Mouse (Mus musculus): ENCODE data around the gene Rabep2.

Gene Rabep2

DNA sequence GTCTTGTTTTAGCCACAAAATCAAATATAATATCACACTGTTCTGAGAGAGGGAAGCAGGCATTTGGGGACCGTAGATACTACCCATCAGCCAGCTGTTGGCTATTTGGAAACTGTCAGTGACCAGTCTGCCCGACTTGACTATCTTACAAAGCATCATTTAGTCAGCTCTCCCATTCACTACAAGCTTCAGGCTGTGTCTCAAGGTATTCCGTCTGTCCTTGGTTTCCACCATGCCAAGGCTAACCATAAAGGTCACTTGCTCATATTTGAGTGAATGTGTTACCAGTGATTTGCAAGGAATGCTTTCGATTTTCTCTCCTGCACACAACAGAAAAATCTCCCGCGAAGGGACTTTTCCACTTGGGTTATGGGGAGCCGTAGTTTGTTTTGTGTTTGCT, 6.2 kb downstream of the Rabep2 start:
- no peak for DNase-seq (ENCODE audit: low read depth)

DNA sequence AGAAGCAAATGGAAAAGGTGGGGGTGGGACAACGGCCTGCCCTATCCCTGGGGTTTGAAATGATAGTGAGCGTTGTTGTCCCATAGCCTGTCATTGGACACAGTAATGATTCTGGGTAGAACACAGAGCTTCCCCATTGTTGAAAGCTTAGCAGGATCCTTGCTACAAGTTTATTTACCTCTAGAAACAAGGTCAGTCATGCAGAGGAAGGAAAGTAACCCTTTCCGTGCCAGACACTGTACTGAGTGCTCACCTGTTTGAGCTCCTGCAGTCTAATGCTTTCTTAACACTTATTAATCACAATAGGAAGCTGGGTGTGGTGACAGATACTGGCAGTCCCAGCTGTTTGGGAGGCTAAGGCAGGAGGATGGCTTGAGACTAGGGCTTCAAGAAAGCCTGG, 7.2 kb downstream of the Rabep2 start:
- DNase-seq (ENCODE audit: low read depth), result no peak

DNA sequence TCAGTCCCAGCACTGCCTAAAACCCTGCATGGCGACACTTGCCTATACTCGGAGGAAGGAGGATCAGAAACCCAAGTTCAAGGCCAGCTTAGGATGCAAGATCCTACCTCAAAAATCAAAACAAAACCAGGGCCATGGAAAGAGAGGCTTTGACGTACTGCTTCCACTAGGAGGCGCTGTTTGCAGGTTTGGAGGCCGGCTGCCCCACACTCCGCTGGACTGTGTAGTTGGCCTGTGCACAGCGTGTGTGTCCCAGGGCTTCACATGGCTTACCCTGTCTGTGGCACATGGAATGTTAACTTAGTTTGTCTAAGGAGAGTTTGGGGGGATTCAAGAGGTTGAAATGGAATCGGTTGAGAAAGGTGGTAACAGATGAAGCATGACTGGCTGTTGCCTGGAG, 8.3 kb downstream of the Rabep2 start:
- DNase-seq (ENCODE audit: low read depth), result peak; percentile 20

DNA sequence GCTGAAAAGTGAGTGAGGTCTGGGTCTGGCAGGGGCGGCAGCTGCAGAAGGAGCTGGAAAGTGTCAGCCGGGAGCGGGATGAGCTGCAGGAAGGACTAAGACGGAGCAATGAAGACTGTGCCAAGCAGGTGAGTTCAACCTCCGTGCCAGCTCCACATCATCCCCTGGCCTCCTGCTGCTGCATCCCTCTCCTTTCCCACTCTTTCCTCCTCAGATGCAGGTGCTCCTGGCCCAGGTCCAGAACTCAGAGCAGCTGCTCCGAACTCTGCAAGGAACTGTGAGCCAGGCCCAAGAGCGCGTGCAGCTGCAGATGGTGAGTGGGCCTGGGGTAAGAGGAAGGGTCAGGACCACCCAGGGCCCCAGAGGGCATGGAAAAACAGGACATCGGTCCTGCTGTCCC, 11.6 kb downstream of the Rabep2 start:
- DNase-seq (ENCODE audit: low read depth), result no peak

DNA sequence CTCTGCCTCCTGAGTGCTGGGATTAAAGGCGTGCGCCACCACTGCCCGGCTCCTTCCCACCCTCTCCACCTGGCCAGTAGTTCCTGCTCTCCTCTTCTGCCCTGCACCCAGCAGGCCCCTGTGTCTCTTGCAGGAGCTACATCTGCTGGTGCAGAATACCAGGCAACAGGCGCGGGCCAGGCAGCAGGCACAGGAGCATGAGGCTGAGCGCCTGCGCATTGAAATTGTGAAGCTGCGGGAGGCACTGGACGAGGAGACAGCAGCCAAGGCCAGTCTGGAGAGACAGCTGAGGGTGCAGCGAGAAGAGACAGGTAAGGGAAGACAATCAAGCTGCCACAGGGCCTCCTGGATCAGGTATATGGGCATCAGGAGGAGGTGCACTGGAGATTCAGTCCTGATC, 15.4 kb downstream of the Rabep2 start:
- no peak for DNase-seq (ENCODE audit: low read depth)

DNA sequence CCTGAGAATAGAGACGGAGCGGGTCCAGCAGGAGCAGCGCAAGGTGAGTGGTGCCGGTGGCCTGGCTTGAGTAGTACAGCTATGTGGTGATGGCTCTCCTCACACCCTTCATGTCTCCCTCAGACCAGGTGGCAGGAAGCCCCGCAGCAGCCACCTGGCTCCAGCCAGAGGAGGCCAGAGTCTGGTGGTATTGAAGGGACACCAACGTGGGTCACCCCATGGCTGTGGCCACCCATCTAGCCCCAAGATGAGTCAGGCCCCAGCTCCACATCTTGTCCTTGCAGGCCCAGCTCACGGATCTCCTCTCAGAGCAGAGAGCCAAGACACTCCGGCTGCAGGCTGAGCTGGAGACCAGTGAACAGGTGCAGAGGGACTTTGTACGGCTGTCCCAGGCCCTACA, 16.0 kb downstream of the Rabep2 start:
- no peak for DNase-seq (ENCODE audit: low read depth)

DNA sequence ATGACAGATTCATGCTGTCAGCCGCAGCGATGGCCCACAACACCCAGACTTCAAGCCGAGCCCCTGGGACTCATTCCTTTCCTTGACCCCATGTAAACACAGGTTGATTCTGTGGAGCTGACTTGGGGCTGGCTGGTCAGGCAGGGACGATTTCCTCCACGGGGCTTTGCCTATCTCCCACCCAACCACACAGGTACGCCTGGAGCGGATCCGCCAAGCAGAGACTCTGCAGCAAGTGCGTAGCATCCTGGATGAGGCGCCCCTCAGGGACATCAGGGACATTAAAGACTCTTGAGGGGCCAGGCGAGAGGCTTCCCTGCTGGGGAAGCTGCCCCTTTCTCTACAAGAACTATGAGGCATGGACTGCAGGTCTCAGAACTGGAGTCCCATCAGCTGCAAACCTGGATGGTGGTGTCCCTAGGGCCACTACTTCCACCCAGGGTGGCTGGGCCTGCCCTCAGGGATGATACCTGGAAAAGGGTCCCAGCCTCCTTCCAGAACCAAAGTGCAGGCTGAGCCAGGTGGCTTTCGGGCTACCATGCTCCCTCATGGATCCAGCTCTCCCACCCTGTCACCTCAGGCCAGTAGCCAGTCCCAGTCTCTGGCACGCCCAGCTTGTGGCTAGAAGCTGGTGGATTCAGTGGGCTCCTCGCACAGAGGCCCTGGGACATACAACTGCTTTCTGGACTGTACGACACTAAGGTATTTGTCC, 16.7 kb downstream of the Rabep2 start:
- no peak for DNase-seq (ENCODE audit: low read depth)

DNA sequence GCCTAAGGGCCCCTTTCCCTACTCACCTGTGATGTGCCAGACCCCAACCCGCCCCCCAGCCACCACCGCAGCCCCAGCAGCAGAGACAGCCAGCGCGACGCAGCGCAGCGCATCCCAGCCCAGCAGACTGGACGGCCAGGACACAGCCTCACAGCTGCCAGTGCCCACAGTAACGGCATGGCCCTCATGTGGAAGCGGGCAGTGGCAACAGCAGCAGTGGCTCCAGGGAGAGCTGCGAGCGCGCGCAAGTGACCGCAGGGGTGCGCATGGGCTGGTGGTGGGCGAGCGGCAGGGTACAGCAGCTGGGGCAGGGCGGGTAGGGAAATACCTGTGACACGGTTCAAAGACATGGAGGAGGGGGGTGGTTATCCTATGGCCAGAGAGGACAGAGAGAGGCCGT, 17.7 kb downstream of the Rabep2 start:
- no peak for DNase-seq (ENCODE audit: low read depth)

DNA sequence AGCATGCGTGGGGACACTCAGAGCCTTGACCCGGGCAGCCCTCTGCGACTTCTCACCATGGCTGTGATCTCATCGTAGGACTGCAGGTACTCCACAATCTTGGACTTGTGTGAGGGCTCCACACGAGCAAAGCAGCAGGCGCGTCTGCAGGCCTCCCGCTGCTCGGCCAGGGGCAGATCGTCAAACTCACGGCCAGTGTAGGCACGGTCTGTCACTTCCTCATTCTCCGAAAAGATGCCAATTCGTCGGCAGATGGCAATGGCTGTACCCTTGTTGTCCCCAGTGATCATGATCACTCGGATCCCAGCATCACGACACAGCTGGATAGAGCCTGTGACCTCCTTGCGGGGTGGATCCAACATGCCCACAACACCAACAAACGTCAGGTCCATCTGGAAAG, 19.9 kb downstream of the Rabep2 start:
- no peak for DNase-seq (ENCODE audit: low read depth)

DNA sequence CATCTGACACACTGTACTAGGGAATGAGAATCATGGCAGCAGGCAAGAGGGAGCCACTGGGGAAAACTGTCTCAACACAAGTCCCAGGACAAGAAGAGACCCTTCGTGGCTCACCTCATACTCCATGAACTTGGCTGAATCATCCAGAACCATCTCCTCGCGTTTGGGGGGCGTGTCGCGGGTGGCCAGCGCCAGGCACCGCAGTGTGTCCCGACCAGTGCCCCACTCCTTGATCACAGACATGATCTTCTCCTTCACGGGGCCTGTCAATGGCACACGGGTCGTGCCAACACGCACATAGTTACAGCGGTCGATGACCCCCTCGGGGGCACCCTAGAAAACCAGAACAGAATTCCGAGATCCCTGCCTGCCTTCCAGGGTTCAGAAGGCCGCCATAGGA, 21.4 kb downstream of the Rabep2 start:
- DNase-seq (ENCODE audit: low read depth), result no peak

DNA sequence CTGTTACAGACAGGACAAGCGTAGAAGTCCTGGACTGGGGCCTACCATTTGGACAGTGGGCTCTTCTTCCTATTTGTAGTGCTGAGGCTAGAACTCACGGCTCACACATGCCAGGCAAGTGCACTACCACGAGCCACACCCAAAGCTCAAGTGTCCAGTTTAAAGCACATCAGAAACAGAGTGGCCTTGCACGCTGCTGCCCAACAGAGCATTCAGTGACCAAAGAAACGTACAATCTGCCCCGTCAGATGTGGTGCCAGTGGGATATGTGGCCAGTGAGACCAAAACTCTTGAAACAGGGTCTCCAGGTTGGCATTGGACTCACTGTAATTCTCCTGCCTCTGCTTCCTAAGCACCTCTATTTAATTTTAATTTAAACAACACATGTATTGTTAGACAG, 22.1 kb downstream of the Rabep2 start:
- DNase-seq (ENCODE audit: low read depth), result no peak

DNA sequence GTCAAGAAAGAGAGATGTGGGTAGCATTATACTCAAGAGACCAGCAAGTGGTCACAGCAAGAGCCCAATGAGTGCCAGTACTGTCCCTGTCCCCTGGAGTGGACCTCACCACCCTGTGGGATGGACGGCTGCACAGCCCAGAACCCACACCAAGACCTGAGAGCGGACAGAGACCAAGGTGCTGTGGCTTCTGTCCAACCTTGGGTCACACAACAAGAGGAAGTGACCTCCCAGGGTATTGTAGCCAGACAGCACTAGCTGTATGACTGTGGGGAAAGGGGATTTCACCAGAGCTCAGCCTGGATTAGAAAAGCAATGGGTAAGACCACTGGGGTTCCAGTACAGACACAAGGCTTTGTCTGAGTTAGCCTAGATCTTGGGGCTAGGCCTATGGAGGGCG, 23.7 kb downstream of the Rabep2 start:
- no peak for DNase-seq (ENCODE audit: low read depth)

DNA sequence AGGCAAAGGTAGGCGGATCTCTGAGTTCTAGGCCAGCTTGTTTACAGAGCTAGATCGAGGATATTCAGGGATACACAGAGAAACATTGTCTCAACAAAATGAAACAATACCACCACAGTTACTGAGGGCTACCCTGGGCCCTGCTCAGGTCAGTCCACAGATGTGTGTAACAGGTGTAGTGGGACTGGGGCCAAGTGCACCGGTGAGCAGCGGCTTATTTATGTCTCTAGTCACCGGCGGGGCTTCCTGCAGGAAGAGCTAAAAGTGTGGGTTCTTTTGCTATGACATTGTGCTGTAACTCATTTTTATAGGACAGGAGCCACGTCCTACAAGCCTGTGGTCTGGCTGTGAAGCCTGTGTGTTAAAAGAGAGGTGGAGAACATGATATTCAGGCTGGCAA, 25.3 kb downstream of the Rabep2 start:
- no peak for DNase-seq (ENCODE audit: low read depth)

DNA sequence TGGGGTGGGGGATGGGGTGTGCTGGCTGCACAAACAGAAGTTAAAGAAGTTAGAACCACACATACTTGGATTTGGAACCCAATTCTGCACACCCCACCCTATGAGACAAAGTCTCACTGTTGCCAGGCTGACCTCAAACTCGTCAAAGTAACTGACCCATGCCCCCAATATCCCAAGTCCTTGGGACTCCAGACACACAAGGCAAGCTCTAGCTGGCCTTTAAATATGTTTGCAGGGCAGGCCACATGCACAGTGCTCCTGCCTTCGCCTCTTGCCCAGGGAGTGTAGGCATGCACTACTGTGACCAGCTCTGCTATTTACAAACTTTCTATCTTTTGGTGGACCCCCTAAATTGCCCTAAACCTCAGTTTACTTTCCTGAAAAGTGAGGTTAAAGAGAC, 26.7 kb downstream of the Rabep2 start:
- no peak for DNase-seq (ENCODE audit: low read depth)

DNA sequence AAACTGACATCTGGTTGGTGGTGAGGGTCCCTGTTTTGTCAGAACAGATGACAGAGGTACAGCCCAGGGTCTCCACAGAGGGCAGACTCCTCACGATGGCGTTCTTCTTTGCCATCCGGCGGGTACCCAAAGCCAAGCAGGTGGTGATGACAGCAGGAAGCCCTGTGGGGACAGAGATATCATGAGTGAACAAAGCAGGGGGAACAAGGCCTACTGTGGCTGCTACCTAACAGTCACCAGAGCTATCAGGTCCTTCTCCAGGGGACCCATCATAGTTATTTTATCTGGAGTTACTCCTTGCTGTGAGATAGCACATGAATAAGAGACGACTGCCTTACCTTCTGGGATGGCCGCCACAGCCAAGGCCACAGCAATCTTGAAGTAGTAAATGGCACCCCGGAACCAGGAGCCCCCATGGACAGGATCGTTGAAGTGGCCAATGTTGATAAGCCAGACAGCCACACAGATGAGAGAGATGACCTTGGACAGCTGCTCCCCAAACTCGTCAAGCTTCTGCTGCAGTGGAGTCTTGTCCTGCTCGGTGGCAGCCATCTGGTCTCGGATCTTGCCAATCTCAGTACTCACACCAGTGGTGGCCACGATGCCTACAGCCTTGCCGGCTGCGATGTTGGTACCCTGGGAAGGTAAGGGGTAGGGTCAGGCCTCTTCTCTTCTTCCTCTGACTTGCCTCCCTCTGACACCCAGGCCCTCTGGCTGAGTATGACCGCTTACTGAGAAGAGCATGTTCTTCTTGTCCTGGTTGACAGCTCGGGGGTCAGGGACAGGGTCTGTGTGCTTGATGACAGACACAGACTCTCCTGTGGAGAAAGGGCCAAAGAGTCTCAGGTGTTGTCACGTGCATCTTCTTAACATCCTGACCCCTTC, 28.1 kb downstream of the Rabep2 start:
- DNase-seq (ENCODE audit: low read depth), result no peak

DNA sequence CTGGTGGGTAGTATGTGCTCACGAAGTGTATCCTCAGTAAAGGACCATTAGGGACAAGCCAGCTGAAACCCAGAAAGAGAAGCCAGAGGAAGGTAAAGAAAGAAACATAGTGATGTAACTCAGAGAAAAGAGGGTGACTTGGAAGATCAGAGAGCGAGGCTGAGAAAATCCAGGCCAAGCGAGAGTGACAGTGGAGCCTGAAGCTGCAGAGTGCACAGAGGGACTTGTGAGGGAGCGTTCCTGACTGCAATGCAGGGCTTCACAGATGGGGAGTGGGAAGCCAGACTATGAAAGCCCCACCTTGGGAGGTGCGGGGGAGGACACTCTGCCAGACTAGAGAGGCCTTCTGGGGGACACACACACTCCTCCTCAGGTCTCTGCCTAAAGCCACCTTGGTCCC, 29.7 kb downstream of the Rabep2 start:
- DNase-seq (ENCODE audit: low read depth), result no peak

DNA sequence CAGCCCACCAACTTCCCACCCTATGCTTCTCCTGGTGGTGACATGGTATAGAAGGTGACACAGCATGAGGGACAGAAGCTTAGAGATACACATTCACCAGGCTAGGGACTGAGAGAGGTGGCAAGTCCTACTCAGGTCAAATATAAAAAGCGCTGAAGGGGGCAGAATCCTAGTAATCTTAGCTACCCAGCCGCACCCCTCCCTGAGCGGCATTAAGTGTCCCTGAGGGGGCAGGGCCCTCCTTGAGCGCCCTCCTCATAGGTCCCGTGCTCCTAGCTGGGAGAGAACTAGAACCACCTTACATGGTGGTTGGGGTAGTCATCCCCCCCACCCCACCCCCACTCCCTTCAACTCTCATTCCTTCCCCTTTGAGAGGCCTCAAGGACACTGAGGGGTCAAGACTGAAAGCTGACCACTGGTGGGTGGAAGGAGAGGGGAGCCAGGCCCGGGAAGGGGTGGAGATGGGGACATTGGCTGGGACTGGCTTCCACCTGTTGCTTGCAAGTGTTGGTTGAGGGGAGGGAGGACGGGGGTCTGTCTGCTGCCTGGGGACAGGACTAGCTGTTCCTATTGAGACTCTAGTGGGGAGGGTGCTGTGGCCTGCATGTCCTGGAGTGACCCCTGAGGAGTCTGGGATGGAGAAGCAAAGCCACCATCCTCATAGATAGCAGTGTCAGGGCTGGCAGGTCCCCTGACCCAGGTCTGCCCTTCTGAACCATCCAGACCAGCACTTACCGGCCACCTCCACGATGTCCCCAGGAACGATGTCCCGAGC, 30.5 kb downstream of the Rabep2 start:
- no peak for DNase-seq (ENCODE audit: low read depth)

DNA sequence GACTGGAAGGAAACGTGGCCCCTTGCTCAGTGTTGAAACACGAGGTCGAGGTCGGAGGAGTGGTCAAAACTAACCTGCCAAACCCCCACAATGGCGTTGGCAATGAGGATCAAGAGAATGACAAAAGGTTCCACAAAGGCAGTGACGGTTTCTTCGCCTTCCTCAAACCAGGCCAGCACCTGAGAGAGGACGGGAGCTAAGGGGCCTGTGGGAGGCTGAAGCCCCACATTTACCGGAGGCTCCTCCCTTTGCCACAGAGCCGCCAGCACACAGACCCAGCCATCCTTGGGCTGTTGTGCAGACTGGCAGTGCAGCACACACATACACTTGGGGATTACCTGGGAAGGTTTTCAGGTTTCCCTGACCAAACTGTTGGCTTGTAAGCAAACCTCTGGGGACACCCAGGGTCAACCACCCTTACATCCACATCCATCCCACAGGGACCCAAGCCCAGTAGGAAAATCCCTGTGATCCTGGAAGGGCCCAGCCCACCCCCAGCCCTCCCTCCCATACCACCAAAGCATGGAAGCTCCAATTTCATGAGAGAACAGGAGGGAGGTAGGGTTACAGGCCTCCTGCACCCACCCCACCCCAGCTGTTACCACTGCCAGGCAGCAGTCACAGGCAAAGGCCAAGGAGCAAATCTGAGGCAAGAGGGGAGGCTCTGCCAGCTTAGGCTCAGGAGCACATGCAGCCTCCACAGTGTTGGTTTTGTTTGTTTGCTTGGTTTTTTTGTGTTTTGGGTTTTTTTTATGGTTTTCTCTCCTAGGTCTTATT, 32.3 kb downstream of the Rabep2 start:
- no peak for DNase-seq (ENCODE audit: low read depth)

DNA sequence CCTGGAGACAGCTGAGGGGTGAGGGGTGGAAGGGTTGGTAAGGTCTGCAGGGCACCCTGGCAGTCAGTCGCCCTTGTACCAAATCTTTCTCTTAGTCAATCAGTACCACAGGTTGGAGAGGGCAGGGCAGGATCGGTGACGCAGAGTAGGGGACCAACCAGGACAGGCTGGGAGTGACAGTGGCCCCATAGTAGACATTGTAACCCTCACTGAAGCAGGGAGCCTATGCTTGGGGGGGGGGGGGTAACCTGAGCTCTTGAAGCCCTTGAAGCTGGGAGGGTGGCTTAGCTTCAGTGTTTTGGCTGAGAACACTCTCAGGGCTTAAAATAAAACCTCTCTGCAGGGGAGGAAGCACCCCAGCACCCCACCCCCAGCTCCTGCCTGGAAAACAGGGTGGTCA, 33.1 kb downstream of the Rabep2 start:
- DNase-seq (ENCODE audit: low read depth), result no peak

DNA sequence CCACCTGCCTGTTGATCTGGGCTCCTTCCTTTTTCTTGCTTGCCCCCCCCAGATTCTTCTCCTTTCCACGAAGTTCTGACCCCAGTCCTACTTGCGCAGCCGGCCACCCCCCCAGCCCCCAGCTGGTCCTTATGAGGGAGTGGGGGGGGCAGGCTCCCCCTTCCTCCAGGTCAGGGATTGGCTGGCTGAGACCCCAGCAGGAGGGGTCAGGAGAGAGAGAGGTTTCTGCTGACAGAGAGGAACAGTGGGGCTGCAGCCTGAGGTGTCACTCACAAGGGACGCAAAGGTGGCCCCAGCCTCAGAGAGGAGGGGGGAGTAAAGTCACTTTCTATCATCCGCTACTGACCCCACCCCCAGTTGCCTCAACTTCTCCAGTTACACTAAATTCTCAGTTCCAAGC, 34.4 kb downstream of the Rabep2 start, which contains the start of gene Atp2a1:
Gene Atp2a1 (minus strand): TSS at position 105 of the 400 bp plus-strand sequence.
- DNase-seq (ENCODE audit: low read depth), result no peak

DNA sequence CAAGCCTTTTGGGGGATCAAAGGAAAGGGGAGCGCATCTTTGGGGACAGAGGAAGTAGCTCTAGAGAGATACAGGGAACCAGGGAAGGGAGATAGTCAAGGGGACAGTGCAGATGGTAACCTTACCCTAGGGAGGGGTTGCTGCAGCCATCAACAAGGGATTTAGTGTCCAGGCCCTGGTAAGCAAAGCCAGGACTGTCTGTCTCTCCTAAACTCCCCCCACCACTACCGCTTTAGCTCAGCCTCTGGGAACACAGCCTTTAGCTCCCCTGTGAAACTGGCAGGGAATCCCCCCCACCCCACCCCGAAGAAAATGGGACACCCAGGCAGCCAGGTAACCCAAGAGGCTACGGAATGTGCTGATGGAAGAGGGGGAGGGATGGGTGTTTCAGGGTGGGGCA, 35.0 kb downstream of the Rabep2 start:
- no peak for DNase-seq (ENCODE audit: low read depth)

DNA sequence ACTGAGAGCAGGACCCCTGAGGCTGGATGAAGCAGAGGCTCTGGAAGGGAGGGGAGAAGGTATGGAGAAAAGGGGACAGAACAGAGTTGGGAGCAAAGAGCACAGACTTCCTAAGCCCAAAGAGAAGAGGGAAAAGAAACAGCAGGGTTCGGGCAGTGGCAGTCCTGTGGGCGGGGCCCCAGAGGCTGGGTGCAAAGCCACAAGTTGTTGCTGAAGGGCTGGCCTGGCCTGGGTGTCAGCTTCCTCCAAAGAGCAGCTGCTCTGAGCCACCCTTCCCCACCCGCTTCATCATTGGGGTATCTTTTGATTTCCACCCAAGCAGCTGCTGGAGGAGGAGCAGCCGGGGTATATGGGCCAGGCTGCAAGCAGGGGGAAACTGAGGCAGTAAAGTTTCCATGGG, 35.6 kb downstream of the Rabep2 start:
- DNase-seq (ENCODE audit: low read depth), result no peak

Data from fibroblast of lung, adult 2 months (primary cell).